In genomic region chr4:53624816-53625215, GRCm38 (mm10) we compare ENCODE assay signal across 8 mouse cellular contexts. TPM values are rescaled to one million over a fixed set of nuclear protein-coding genes. Genes with fewer than 3 reads are reported as not detected.
A peak's percentile ranks its signal among the peaks of the same experiment; 100 is the strongest.
DNase-seq lines count a peak whose midpoint lies in the region; ATAC-seq lines count a peak whose summit lies in the region.

No protein-coding gene starts in this region.

- H3K36me3 ChIP-seq in neural tube, embryonic 12.5 days = no peaks in the 10 kb centered on the region

- H3K4me2 ChIP-seq in neural tube, embryonic 12.5 days (replicated peaks) = no peak overlapping the region

- ATAC-seq in neural tube, embryonic 12.5 days (ENCODE audit: low FRiP score, low read depth) = peak; percentile 85

- H3K4me3 ChIP-seq in neural tube, embryonic 12.5 days = no peak overlapping the region

- H3K9me3 ChIP-seq in neural tube, embryonic 12.5 days = no peaks in the 10 kb centered on the region

- peaks cover 12% of the 10 kb centered on the region for H3K4me1 ChIP-seq in neural tube, embryonic 12.5 days

- H3K27me3 ChIP-seq in neural tube, embryonic 12.5 days (replicated peaks) = no peaks in the 10 kb centered on the region

- no peak overlapping the region for H3K9ac ChIP-seq in neural tube, embryonic 12.5 days

- no peak overlapping the region for H3K27ac ChIP-seq in neural tube, embryonic 12.5 days

- peak; percentile 44 for DNase-seq in gastrocnemius, postnatal 10 days
- DNase-seq in gastrocnemius, postnatal 4 days (ENCODE audit: low spot score in 2 of 2) = no peak
- peak; percentile 9 for DNase-seq in ovary, postnatal 36 days (ENCODE audit: low spot score)
- DNase-seq in ovary, postnatal 10 days (ENCODE audit: low spot score) = no peak
- peak; percentile 58 for DNase-seq in kidney, adult 9 months
- DNase-seq in urinary bladder, adult 2 months (ENCODE audit: low spot score) = no peak
- no peak for DNase-seq in left cerebral cortex, adult 11 months (ENCODE audit: low spot score)

- WGBS in neural tube, embryonic 12.5 days = 37% methylated on average over 4 of the region's 4 CpGs

RNA-seq across cellular contexts. Expression of gene Fsd1l, which starts 6.5 kb away (rescaled TPM):
- total RNA-seq in gastrocnemius, postnatal 10 days (2021) = 10 to 100 TPM; 23.7 to 32.5 TPM
- 10 to 100 TPM; 25.1 to 29.0 TPM for total RNA-seq in gastrocnemius, postnatal 4 days (2021)
- polyA plus RNA-seq in neural tube, embryonic 12.5 days (2016; fragmentation: Nextera tagmentation; extraction: Ambion mirVana) = 27.2 and 33.1 TPM in 2 replicates
- polyA plus RNA-seq in urinary bladder, adult 2 months (2012; rRNA removed) = 5.1 and 5.2 TPM in 2 replicates

Comparison
In these comparisons a context has a peak if more than half of its experiments do, and no peak if none do; other contexts are left out.
1. DNase-seq: peak in gastrocnemius, postnatal 10 days (single experiment), ovary, postnatal 36 days (single experiment) and kidney, adult 9 months (single experiment); none in gastrocnemius, postnatal 4 days (0 of 2), ovary, postnatal 10 days (single experiment), urinary bladder, adult 2 months (single experiment) and left cerebral cortex, adult 11 months (single experiment).